Mouse (Mus musculus) liver, embryonic 16.5 days (tissue): Measurements from ENCODE around the gene Sorbs2. TPM values are rescaled to one million over a fixed set of nuclear protein-coding genes. Genes with fewer than 3 reads are reported as not detected.
A peak's percentile ranks its signal among the peaks of the same experiment; 100 is the strongest.

ENCODE experiments used
- ATAC-seq: fragments of 200-750 bp; cut with Nextera tagmentation; 2 replicates; pipeline ENCODE4 v1.8.0; 2017; ENCODE audit warnings: low read depth, mild to moderate bottlenecking, moderate number of reproducible peaks, moderate library complexity
- H3K27ac ChIP-seq: fragments of 300-500 bp; sonication (generic); 2 replicates; pipeline ENCODE4 v1.5.1; 2014; ENCODE audit warnings: mild to moderate bottlenecking, low read length
- H3K27me3 ChIP-seq: fragments of 300-500 bp; sonication (generic); 2 replicates; pipeline ENCODE4 v1.6.1; 2014; ENCODE audit warnings: low read depth, low read length, mixed read lengths; ENCODE audit not compliant: control insufficient read depth, insufficient read depth
- H3K36me3 ChIP-seq: fragments of 300-500 bp; sonication (generic); 2 replicates; pipeline ENCODE4 v1.6.1; 2014; ENCODE audit warnings: mild to moderate bottlenecking; ENCODE audit not compliant: control insufficient read depth, insufficient read depth
- H3K4me1 ChIP-seq: fragments of 300-500 bp; sonication (generic); 2 replicates; pipeline ENCODE4 v1.6.1; 2014; ENCODE audit warnings: low read depth, low read length, mixed read lengths; ENCODE audit not compliant: control insufficient read depth
- H3K4me2 ChIP-seq: fragments of 300-500 bp; sonication (generic); 2 replicates; pipeline ENCODE4 v1.6.1; 2014; ENCODE audit warnings: low read depth, low read length, mixed read lengths
- H3K4me3 ChIP-seq: fragments of 300-500 bp; sonication (generic); 2 replicates; pipeline ENCODE4 v1.5.1; 2014; ENCODE audit warnings: low read depth, mild to moderate bottlenecking, low read length
- H3K9ac ChIP-seq: fragments of 300-500 bp; sonication (generic); 2 replicates; pipeline ENCODE4 v1.6.1; 2014; ENCODE audit warnings: low read depth, low read length
- H3K9me3 ChIP-seq: fragments of 300-500 bp; sonication (generic); replicated peaks from 2 replicates; pipeline ENCODE4 v1.6.1; 2016; ENCODE audit warnings: low read length; ENCODE audit not compliant: control insufficient read depth
- WGBS: fragments of 180-500 bp; shearing (Covaris S2); extraction: QIAGEN DNeasy Blood & Tissue Kit; methylation state at CpG from one replicate; pipeline ENCODE4 v1.1.7; 2014; ENCODE audit not compliant: insufficient replicate concordance; 5-methylcytosine and 5-hydroxymethylcytosine counted together
- polyA plus RNA-seq: library from polyadenylated mRNA; unstranded; fragments of >200 nt; fragmentation: Nextera tagmentation; extraction: Ambion mirVana; gene quantifications from 2 replicates; pipeline ENCODE4 v1.2.1, GENCODE M21; 2015

Gene Sorbs2
- polyA plus RNA-seq, 1 experiment from 2014 or later, result 13.7 TPM

DNA sequence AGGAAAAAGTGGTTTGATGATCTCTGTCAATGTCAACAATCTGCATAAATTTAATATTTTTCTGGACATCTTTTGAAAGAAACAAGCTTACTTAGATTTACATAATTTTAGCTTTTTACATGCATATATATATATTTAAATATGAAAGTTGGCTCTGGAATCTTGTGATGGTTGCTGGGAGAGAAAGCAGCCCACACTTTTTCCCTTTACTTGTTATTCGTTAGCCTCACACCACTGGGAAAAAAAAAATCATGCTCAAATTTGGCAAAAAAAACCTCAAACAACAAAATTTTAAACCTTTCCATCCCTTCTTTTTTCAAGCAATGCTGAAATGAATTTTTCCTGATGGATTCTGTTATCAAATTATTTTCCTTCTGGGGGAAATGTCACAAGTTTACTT is 97.8 kb downstream of the Sorbs2 start:
- H3K9ac ChIP-seq, result no peak overlapping the region
- no peaks in the 10 kb centered on the region for H3K4me1 ChIP-seq
- H3K9me3 ChIP-seq, result no peaks in the 10 kb centered on the region
- no peaks in the 10 kb centered on the region for H3K27me3 ChIP-seq
- WGBS, result 45% methylated on average over 1 of the region's 1 CpGs
- H3K36me3 ChIP-seq, result no peaks in the 10 kb centered on the region
- no peak overlapping the region for H3K4me3 ChIP-seq
- ATAC-seq, result no peak
- H3K4me2 ChIP-seq, result no peak overlapping the region
- no peak overlapping the region for H3K27ac ChIP-seq

DNA sequence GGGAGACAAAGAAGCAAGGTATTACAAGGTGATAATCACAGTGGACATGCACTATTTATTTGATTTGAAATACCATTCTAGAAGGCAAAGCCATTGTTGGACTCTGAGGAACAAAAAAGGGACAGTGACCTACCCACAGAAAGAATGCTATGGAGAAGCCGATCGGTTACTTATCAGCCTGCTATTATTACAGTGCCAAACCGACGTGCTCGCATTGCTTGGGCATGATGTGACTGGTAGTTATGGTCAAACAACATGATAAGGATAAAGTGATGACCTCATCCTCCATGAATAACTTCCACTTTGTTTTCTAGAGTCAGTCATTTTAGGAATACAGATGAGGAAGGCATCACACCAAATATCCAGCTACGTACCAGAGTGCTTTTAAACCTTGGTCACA is 99.4 kb downstream of the Sorbs2 start:
- 56% methylated on average over 6 of the region's 6 CpGs for WGBS
- no peak for ATAC-seq
- Histone ChIP-seq H3K36me3 (no peaks in the 10 kb centered on the region), H3K4me3 (no peak overlapping the region), H3K9me3 (no peaks in the 10 kb centered on the region), H3K4me1 (no peaks in the 10 kb centered on the region), H3K27ac (no peak overlapping the region), H3K9ac (no peak overlapping the region), H3K4me2 (no peak overlapping the region), H3K27me3 (no peaks in the 10 kb centered on the region)

DNA sequence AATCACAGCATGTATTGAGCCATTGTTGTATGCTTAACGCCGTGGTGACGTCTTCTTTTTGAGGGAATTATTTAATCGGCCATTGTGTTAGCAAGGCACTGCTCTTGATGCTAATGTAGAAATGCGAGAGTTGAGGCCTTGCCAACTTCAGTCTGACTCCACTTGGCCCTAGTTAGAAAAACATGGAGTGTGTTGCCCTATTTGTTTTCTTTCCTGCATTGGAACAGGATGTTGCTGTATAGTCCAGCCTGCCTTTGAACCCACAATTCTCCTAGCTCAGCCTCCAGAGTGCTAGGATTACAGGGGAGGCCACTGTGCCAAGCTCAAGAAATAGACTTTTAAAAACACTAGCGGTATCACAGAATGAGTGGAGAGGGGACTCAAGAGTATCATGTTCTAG is 100.8 kb downstream of the Sorbs2 start:
- no peak overlapping the region for H3K27ac ChIP-seq
- 68% methylated on average over 6 of the region's 6 CpGs for WGBS
- H3K4me1 ChIP-seq, result no peaks in the 10 kb centered on the region
- no peaks in the 10 kb centered on the region for H3K36me3 ChIP-seq
- ATAC-seq, result no peak
- H3K27me3 ChIP-seq, result no peaks in the 10 kb centered on the region
- no peak overlapping the region for H3K4me3 ChIP-seq
- no peak overlapping the region for H3K9ac ChIP-seq
- H3K4me2 ChIP-seq, result no peak overlapping the region
- H3K9me3 ChIP-seq, result no peaks in the 10 kb centered on the region

DNA sequence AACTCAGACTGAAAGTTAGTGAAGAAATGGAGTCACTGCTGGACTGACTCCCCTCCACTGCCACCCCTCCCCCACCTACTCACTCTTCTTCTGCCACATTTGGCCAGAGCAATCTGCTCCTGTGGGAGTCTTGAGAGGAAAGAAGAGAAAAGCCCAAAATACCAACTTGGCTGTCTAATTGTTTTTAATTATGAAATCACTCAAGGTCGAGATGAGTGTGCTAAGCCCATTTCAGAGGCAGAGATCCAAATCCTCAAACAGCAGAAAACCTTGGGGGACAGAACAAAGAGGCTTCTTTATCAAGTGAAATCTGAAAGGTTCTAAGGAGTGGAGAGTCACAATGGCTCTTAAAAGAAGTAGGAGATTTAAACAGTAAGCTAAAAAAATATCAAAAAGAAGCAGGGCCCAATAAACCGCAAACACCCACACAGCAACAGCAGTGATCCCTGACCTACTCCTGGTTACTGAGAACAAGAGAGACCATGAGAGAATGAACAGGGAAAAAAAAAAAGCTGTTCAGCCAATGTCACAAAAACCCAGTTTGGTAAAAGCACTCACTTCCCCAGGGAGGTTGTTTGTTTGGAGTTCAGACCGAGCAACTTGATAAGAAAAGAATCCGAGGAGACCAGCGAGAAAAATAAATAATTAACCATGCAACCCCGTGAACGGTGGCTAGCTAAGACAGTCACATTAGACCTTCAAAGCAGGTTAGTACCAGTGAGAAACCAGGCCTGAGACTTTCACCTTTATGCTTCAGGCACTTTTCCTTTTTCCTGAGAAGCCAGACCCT is 103.0 kb downstream of the Sorbs2 start:
- Histone ChIP-seq H3K36me3 (no peaks in the 10 kb centered on the region), H3K9ac (no peak overlapping the region), H3K9me3 (no peaks in the 10 kb centered on the region), H3K4me2 (no peak overlapping the region), H3K4me3 (no peak overlapping the region), H3K27ac (peak overlapping the region; percentile 73), H3K4me1 (no peaks in the 10 kb centered on the region), H3K27me3 (no peaks in the 10 kb centered on the region)
- ATAC-seq, result peak; percentile 82
- WGBS, result 32% methylated on average over 7 of the region's 7 CpGs

DNA sequence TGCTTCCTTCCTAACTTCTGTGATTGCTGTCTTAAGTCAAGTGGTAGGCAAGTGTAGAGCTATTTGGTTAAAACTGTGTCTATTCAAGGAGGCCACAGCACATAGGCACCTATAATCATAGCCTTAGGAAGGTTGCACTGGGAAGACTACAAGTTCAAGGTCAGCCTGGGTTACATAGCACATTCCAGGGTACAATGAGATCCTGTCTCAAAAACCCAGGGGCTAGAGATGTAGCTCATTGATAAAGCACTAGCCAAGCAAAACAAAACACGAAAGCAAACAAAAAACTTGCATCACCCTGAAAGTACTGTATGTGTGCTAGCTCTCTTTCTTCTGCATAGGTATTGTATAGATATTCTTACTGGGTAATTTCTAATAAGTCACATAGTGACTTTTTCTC is 103.7 kb downstream of the Sorbs2 start:
- Histone ChIP-seq H3K4me1 (no peaks in the 10 kb centered on the region), H3K4me3 (no peak overlapping the region), H3K36me3 (no peaks in the 10 kb centered on the region), H3K4me2 (no peak overlapping the region), H3K9me3 (no peaks in the 10 kb centered on the region), H3K27ac (peak overlapping the region; percentile 70), H3K9ac (no peak overlapping the region), H3K27me3 (no peaks in the 10 kb centered on the region)
- 30% methylated on average over 1 of the region's 1 CpGs for WGBS
- ATAC-seq, result peak; percentile 77

DNA sequence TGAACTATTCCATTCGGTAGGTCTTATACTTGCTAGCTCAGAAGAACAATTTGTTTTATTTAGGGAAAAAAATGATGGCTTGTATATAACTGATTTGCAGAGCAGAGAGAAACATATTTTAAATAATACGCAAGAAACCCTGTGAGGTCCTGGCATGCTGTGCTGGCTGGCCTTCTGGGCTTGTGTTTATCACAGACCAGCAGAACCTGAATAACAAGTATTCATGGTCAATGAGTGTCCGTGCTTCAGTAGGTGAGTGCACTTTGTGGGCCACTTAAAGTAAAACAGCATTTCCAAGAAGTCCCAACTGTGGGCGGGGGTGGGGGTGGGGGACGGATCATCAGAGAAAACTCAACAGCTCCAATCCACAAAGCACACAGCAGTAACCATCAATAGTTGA is 107.0 kb downstream of the Sorbs2 start:
- Histone ChIP-seq H3K4me2 (no peak overlapping the region), H3K4me3 (no peak overlapping the region), H3K9ac (no peak overlapping the region), H3K36me3 (no peaks in the 10 kb centered on the region), H3K9me3 (no peaks in the 10 kb centered on the region), H3K4me1 (no peaks in the 10 kb centered on the region), H3K27ac (no peak overlapping the region), H3K27me3 (no peaks in the 10 kb centered on the region)
- no peak for ATAC-seq
- WGBS, result 52% methylated on average over 5 of the region's 5 CpGs

DNA sequence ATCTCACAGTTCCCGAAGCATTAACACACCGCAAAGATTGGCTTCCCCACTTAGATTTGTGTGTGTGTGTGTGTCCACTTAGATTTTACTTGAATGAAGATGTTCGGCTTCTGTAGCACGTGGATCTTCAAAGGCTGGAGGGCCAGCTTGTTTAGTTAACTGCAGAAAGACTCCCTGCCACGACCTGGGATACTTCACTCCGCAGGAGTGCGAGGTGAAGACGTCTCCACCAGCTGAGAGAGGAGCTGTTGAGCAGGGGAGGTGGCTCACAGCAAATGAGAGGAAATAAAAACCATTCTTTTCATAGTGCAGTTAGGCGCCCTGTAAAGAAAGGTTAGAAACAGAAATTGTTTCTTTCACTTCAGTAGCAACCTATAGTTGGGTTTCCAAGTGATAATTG is 107.5 kb downstream of the Sorbs2 start:
- H3K27ac ChIP-seq, result no peak overlapping the region
- 19% methylated on average over 9 of the region's 9 CpGs for WGBS
- no peaks in the 10 kb centered on the region for H3K9me3 ChIP-seq
- no peaks in the 10 kb centered on the region for H3K36me3 ChIP-seq
- no peaks in the 10 kb centered on the region for H3K27me3 ChIP-seq
- H3K9ac ChIP-seq, result no peak overlapping the region
- no peak overlapping the region for H3K4me2 ChIP-seq
- no peak for ATAC-seq
- H3K4me3 ChIP-seq, result no peak overlapping the region
- H3K4me1 ChIP-seq, result no peaks in the 10 kb centered on the region

DNA sequence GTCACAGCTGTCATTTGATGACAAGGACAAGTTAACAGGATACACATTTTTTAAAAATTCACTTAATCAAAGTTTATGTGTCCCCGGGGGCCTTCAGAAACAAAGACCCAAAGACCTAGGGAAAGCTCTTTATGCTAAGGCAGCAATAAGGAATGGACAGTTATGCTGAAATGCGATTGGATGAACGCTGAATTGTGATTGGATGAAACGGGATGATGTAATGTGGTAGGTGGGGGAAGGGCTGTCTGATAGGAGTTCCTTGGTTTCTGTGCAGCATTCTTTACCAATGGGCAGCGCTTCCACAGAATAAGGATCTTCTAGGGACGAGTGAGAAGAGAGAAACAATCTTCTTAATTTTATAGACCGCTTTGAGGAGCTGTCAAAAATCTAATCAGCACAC is 108.0 kb downstream of the Sorbs2 start:
- H3K27me3 ChIP-seq, result no peaks in the 10 kb centered on the region
- no peak for ATAC-seq
- no peak overlapping the region for H3K4me3 ChIP-seq
- H3K27ac ChIP-seq, result no peak overlapping the region
- no peaks in the 10 kb centered on the region for H3K4me1 ChIP-seq
- 40% methylated on average over 7 of the region's 7 CpGs for WGBS
- H3K9me3 ChIP-seq, result no peaks in the 10 kb centered on the region
- no peaks in the 10 kb centered on the region for H3K36me3 ChIP-seq
- no peak overlapping the region for H3K9ac ChIP-seq
- no peak overlapping the region for H3K4me2 ChIP-seq

DNA sequence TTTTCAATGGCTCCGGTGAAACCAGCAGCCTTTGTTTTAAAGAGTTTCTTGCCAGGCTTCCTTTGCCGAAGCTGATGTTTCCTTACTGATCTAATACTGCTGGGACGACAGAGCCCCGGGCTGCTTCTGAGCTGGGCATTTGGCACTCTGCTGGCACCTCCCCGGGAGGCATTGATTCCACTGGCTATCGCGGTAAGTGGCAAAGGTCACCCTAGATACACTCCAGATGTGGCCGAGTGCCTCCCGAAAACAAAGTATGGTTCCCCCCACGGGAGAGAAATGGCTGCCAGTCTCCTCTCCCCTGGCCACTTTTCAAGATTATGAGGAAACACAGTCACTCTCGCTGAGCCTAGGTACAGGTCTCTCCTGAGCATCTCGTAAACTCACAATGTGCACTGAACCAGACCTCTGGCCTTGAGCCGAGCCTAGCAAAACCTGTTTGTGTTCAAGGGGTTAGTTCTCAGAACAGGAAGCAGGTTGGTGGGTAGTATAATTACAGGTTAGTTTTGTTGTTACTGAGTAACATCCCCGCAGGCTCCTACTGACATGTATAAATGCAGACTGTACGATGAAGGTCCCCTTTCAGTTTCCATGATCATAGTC is 114.1 kb downstream of the Sorbs2 start:
- ATAC-seq, result no peak
- Histone ChIP-seq H3K27me3 (no peaks in the 10 kb centered on the region), H3K9ac (no peak overlapping the region), H3K4me1 (no peaks in the 10 kb centered on the region; the same call in 1 of the 2 replicates), H3K27ac (no peak overlapping the region), H3K4me2 (no peak overlapping the region), H3K4me3 (no peak overlapping the region), H3K9me3 (no peaks in the 10 kb centered on the region), H3K36me3 (no peaks in the 10 kb centered on the region)
- WGBS, result 62% methylated on average over 15 of the region's 15 CpGs
